Mouse (Mus musculus) ES-E14 (cell line): ENCODE results near the gene 6430628N08Rik. TPM values are rescaled to one million over a fixed set of nuclear protein-coding genes. Genes with fewer than 3 reads are reported as not detected.

Source experiments
- DNase-seq: peaks from one replicate; pipeline ENCODE4 v3.0.0-alpha.2; 2013; ENCODE audit warnings: low read depth, low spot score
- H3K27ac ChIP-seq: 2 replicates; pipeline ENCODE4 v1.5.1; 2012; ENCODE audit warnings: low read depth, mild to moderate bottlenecking, low read length, moderate library complexity, mixed read lengths; ENCODE audit not compliant: poor library complexity, insufficient read depth, severe bottlenecking
- H3K36me3 ChIP-seq: 2 replicates; pipeline ENCODE4 v1.6.1; 2012; ENCODE audit warnings: mild to moderate bottlenecking, low read length, moderate library complexity, mixed read lengths; ENCODE audit not compliant: control insufficient read depth, poor library complexity, insufficient read depth, severe bottlenecking
- H3K4me1 ChIP-seq, 2 experiments: fragments of 150-350 bp in 1 of 2; sonication (generic) in 1 of 2; 2 replicates each; pipeline ENCODE4 v1.6.1; 2012; ENCODE audit warnings: low read length in 2 of 2, mild to moderate bottlenecking in 1 of 2, mixed read lengths in 1 of 2; ENCODE audit not compliant: control insufficient read depth in 2 of 2, insufficient read depth in 2 of 2, poor library complexity in 1 of 2
- H3K4me3 ChIP-seq, 2 experiments: fragments of 150-350 bp in 1 of 2; sonication (generic) in 1 of 2; 2 replicates each; pipeline ENCODE4 v1.5.1; 2012; ENCODE audit warnings: low read length in 2 of 2, low read depth in 1 of 2, mild to moderate bottlenecking in 1 of 2, mixed read lengths in 1 of 2; ENCODE audit not compliant: insufficient read depth in 1 of 2, poor library complexity in 1 of 2, severe bottlenecking in 1 of 2
- H3K9ac ChIP-seq: 2 replicates; pipeline ENCODE4 v1.6.1; 2012; ENCODE audit warnings: low read depth, mild to moderate bottlenecking, low read length, mixed read lengths; ENCODE audit not compliant: poor library complexity, insufficient read depth, severe bottlenecking
- H3K9me3 ChIP-seq: fragments of 150-350 bp; sonication (generic); 2 replicates; pipeline ENCODE4 v1.6.1; 2012; ENCODE audit warnings: low read depth, mild to moderate bottlenecking, low read length; ENCODE audit not compliant: control insufficient read depth, insufficient read depth
- CHD2 ChIP-seq: IDR thresholded peaks from 2 replicates; pipeline ENCODE4 v1.6.1; 2014; ENCODE audit warnings: mild to moderate bottlenecking, low read depth, low read length, inconsistent platforms
- HCFC1 ChIP-seq: IDR thresholded peaks from 2 replicates; pipeline ENCODE4 v1.6.1; 2012; ENCODE audit warnings: low read length, inconsistent platforms, borderline replicate concordance; ENCODE audit not compliant: insufficient read depth
- MAFK ChIP-seq: IDR thresholded peaks from 2 replicates; pipeline ENCODE4 v1.6.1; 2014; ENCODE audit warnings: mild to moderate bottlenecking, low read depth, low read length, inconsistent platforms; ENCODE audit not compliant: insufficient read depth
- ZC3H11A ChIP-seq: IDR thresholded peaks from 2 replicates; pipeline ENCODE4 v1.6.1; 2012; ENCODE audit warnings: low read depth, mild to moderate bottlenecking, inconsistent platforms, low read length, borderline replicate concordance
- ZNF384 ChIP-seq: IDR thresholded peaks from 2 replicates; pipeline ENCODE4 v1.6.1; 2012; ENCODE audit warnings: low read depth, low read length, inconsistent platforms
- in situ Hi-C, 2 experiments: fragments of 600-800 bp; cut with MboI; formaldehyde crosslinking; loops; one replicate each; pipeline ENCODE4 v1.15.1; 2025; ENCODE audit warnings: low sequenced_read_pairs in 2 of 2, inconsistent platforms in 1 of 2; ENCODE audit not compliant: unreplicated experiment in 2 of 2
- total RNA-seq: library from RNA; depleted of rRNA; stranded (reverse); fragments of 300-350 nt; gene quantifications from 2 replicates; pipeline ENCODE4 v1.2.3, GENCODE M21; 2012

6430628N08Rik gene
- total RNA-seq, 1 experiment: not detected

DNA sequence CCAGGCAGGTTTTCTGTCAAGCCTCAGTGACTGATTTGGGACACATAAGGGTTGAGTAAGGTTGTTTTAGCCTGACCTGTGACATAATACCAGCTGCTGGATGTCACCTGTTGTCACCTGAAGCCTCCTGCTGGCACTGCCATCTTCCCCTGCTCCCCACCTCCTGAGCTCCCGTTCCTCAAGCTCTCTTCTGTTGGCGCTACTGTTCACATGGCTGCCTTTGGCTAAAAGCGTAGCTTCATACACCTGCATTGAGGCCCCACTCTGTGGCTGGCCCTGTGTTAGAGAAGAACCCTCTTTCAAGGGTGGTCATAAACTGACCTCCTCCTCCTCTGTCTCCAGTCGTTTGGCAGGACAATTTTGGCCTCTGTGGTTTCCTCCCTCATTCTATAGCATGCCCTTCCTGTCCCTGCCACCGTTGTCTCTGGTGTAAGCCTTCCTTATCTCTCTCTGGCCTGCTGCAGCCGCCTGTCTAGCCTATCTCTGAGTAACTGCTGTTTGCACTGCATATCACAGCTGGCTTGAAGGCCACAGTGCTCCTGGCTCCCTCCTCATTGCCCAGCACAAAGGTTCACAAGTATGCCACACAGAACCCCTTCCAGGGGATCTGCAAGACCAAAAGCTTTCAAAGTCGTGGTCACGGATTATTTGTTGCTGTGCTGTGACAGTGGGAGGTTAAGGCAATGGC is 41.3 kb upstream of the 6430628N08Rik start:
- DNase-seq: no peak
- Histone ChIP-seq H3K36me3 (peaks cover 9% of the 10 kb centered on the region; the same call in 1 of the 2 replicates), H3K9me3 (no peaks in the 10 kb centered on the region), H3K4me1 (no peaks in the 10 kb centered on the region), H3K9ac (no peak overlapping the region), H3K27ac (no peak overlapping the region), H3K4me3 (no peak overlapping the region)
- in situ Hi-C loops: no loop called here
- no peak for TF ChIP-seq ZC3H11A
- no peak for TF ChIP-seq MAFK
- no peak for TF ChIP-seq HCFC1
- no peak for TF ChIP-seq ZNF384
- TF ChIP-seq CHD2: no peak

DNA sequence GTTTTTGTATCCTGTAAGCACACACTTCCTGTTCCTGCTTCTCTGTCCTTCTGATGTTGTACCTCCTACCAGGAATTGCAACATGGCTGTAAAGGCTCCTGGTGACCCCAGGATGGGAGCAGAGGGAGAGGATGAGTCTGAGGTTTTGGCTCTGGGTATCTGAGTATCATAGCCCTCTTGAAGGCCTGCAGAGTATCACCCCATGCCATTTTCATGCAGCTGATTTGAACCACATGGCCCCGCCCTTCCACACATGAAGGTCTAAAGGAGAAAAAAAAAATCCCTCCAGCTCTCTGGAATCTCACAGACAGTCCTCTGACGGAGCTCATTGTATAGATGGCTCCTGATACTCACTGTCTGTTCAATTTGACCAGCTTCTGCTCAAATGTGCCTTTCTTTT is 40.4 kb upstream of the 6430628N08Rik start:
- TF ChIP-seq ZNF384: no peak
- no peak for TF ChIP-seq HCFC1
- no peak for TF ChIP-seq MAFK
- TF ChIP-seq ZC3H11A: no peak
- no peak for TF ChIP-seq CHD2
- H3K27ac ChIP-seq: no peak overlapping the region
- in situ Hi-C loops: no loop called here

DNA sequence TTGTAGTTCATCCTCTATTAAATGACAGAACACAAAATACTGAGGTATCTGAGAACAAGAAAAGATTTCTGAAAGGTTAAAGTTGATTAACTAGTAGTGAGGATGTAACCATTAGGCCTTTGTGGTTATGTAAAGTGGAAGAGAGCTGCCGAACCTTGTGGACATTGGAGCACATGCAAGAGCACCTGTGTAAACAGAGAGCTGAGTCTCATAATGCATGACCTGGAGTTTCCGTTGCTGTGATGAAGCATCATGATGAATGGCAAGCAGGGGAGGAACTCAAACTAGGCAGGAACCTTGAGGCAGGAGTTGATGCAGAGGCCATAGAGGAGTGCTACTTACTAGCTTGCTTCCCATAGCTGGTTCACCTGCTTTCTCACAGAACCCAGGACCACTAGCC is 39.8 kb upstream of the 6430628N08Rik start:
- Histone ChIP-seq H3K36me3 (peaks cover 9% of the 10 kb centered on the region; the same call in 1 of the 2 replicates), H3K9me3 (no peaks in the 10 kb centered on the region), H3K4me1 (no peaks in the 10 kb centered on the region), H3K27ac (no peak overlapping the region), H3K4me3 (no peak overlapping the region), H3K9ac (no peak overlapping the region)
- in situ Hi-C loops: no loop called here
- DNase-seq: no peak
- no peak for TF ChIP-seq HCFC1
- no peak for TF ChIP-seq MAFK

More for the DNA sequence above, 40.4 kb upstream of the 6430628N08Rik start:
- Histone ChIP-seq H3K9ac (no peak overlapping the region), H3K9me3 (no peaks in the 10 kb centered on the region), H3K4me3 (no peak overlapping the region), H3K36me3 (peaks cover 9% of the 10 kb centered on the region; the same call in 1 of the 2 replicates), H3K4me1 (no peaks in the 10 kb centered on the region)
- no peak for DNase-seq

DNA sequence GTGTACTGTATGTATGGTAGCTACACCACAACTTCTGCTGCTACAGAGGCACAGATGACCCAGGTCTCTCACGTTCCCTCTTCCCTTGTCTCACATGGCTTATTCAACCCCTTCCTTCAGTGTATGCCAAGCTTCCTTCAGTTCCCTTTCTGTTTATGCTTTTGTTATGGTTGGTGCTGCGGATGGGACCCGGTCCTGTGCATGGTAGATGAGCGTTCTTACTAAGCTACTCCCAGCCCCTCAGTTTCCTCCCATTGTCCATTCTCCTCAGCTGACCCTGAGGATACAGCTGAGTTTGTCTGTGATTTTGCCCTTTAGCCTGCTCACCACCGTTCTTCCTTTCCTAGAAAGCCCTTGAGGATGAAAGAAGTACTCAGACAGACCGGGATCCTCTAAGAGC is 38.9 kb upstream of the 6430628N08Rik start:
- Histone ChIP-seq H3K9ac (no peak overlapping the region), H3K27ac (no peak overlapping the region), H3K36me3 (peaks cover 9% of the 10 kb centered on the region; the same call in 1 of the 2 replicates), H3K4me1 (no peaks in the 10 kb centered on the region), H3K9me3 (no peaks in the 10 kb centered on the region), H3K4me3 (no peak overlapping the region)
- in situ Hi-C loops: no loop called here
- no peak for TF ChIP-seq HCFC1
- no peak for TF ChIP-seq CHD2
- no peak for TF ChIP-seq MAFK
- no peak for TF ChIP-seq ZC3H11A
- no peak for TF ChIP-seq ZNF384
- no peak for DNase-seq

DNA sequence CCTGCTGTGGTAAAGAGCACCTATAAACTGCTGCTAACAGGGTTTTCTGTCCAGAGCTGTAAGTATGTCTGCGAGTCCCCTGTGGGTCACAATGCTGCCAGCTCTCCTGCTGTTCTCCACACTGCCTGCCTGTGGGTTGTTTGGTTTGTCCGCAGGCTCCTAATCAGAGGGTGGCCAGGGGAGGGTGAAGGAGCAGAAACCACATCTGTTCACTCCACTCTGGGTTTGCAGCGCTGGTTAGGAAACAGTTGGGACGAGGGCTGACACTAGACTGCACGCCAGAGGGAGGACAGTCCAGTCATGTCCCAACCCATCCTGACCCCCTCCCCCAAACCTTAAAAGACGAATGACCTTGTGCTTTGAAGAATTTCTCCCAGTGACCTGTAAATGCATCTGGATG is 35.4 kb upstream of the 6430628N08Rik start:
- H3K27ac ChIP-seq: no peak overlapping the region
- H3K4me1 ChIP-seq: no peaks in the 10 kb centered on the region
- H3K9ac ChIP-seq: no peak overlapping the region
- H3K9me3 ChIP-seq: no peaks in the 10 kb centered on the region
- no peak for DNase-seq
- no peak overlapping the region for H3K4me3 ChIP-seq
- in situ Hi-C loops: no loop called here
- no peak for TF ChIP-seq CHD2
- TF ChIP-seq HCFC1: no peak
- no peak for TF ChIP-seq MAFK
- no peak for TF ChIP-seq ZC3H11A
- no peak for TF ChIP-seq ZNF384
- peaks cover 12% of the 10 kb centered on the region; the same call in 1 of the 2 replicates for H3K36me3 ChIP-seq
